Mouse (Mus musculus): ENCODE measurements around the gene 4930579F01Rik.

DNA sequence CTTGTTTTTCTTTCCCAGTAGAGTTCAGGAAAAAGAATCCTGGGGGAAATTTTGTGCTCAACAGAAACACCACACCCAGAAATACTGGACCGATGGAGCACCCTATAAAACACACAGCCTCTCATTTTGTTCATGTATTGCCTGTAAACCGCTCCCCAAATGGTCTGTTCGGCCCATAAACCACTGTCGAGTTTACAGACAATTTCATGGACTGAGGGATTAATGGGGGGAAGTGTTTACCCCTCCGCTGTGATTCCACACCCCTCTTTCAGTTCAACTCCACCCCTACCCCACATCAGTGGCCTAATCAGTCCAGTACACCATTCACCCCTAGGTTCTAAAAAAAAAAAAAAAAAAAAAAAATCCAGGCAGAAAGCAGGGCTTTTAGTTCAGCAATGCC lies 47.3 kb upstream of the 4930579F01Rik start:
- TF ChIP-seq MEF2A (IDR thresholded peaks at IDR 0.05; ENCODE audit: borderline replicate concordance, low read depth, low read length) (no peak), PAX5 (IDR thresholded peaks at IDR 0.05; ENCODE audit: low read length) (no peak), UBTF (IDR thresholded peaks at IDR 0.05; ENCODE audit: low read depth, low read length) (no peak)
